Mouse (Mus musculus) myocyte (in vitro differentiated cells): ENCODE measurements around the gene Zdhhc1. TPM values are rescaled to one million over a fixed set of nuclear protein-coding genes. Genes with fewer than 3 reads are reported as not detected.

ENCODE experiments used
- H3K27me3 ChIP-seq: one replicate; pipeline ENCODE4 v1.6.1; 2011; ENCODE audit not compliant: control insufficient read depth, insufficient read depth, insufficient read length
- H3K36me3 ChIP-seq: one replicate; pipeline ENCODE4 v1.6.1; 2011; ENCODE audit not compliant: control insufficient read depth, insufficient read depth
- H3K4me2 ChIP-seq: one replicate; pipeline ENCODE4 v1.6.1; 2011; ENCODE audit warnings: low read depth, control low read depth
- H3K4me3 ChIP-seq: one replicate; pipeline ENCODE4 v1.5.1; 2011; ENCODE audit warnings: mild to moderate bottlenecking, control low read depth, moderate library complexity
- H3K79me2 ChIP-seq: one replicate; pipeline ENCODE4 v1.6.1; 2011; ENCODE audit not compliant: control insufficient read depth, insufficient read depth
- H3ac ChIP-seq: one replicate; pipeline ENCODE4 v1.6.1; 2011; ENCODE audit not compliant: control insufficient read depth, insufficient read length
- CEBPB ChIP-seq: IDR thresholded peaks from 2 replicates; pipeline ENCODE4 v1.6.1; 2011; ENCODE audit warnings: mild to moderate bottlenecking, moderate library complexity; ENCODE audit not compliant: poor library complexity, insufficient read depth, severe bottlenecking
- E2F4 ChIP-seq: IDR thresholded peaks from one replicate; pipeline ENCODE4 v1.6.1; 2011; ENCODE audit warnings: mild to moderate bottlenecking, control low read depth, moderate library complexity; ENCODE audit not compliant: insufficient read depth
- MAX ChIP-seq: IDR thresholded peaks from one replicate; pipeline ENCODE4 v1.6.1; 2011; ENCODE audit warnings: low read depth, mild to moderate bottlenecking, control low read depth
- MYOD1 ChIP-seq, 3 experiments: IDR thresholded peaks; one replicate each; pipeline ENCODE4 v1.6.1; 2011; ENCODE audit warnings: control low read depth in 2 of 3, low read depth in 2 of 3, mild to moderate bottlenecking in 2 of 3, moderate library complexity in 1 of 3; ENCODE audit not compliant: insufficient read length in 2 of 3, control insufficient read depth in 1 of 3
- MYOG ChIP-seq, 3 experiments: IDR thresholded peaks; one replicate each; pipeline ENCODE4 v1.6.1; 2011; ENCODE audit warnings: control low read depth in 2 of 3, low read depth in 2 of 3, mild to moderate bottlenecking in 2 of 3; ENCODE audit not compliant: insufficient read length in 2 of 3, control insufficient read depth in 1 of 3, insufficient read depth in 1 of 3
- POLR2A ChIP-seq: IDR thresholded peaks from one replicate; pipeline ENCODE4 v1.6.1; 2011; ENCODE audit warnings: low read depth, mild to moderate bottlenecking, control low read depth, moderate library complexity; ENCODE audit not compliant: insufficient read length
- POLR2AphosphoS2 ChIP-seq: IDR thresholded peaks from one replicate; pipeline ENCODE4 v1.6.1; 2011; ENCODE audit warnings: low read depth, control low read depth; ENCODE audit not compliant: insufficient read length
- REST ChIP-seq: IDR thresholded peaks from one replicate; pipeline ENCODE4 v1.6.1; 2011; ENCODE audit warnings: mild to moderate bottlenecking, control low read depth, moderate library complexity; ENCODE audit not compliant: insufficient read depth, insufficient read length
- SRF ChIP-seq: IDR thresholded peaks from one replicate; pipeline ENCODE4 v1.6.1; 2011; ENCODE audit warnings: low read depth; ENCODE audit not compliant: control insufficient read depth, insufficient read length
- TCF12 ChIP-seq: IDR thresholded peaks from one replicate; pipeline ENCODE4 v1.6.1; 2011; ENCODE audit warnings: mild to moderate bottlenecking, control low read depth; ENCODE audit not compliant: poor library complexity, insufficient read depth, severe bottlenecking
- TCF3 ChIP-seq: IDR thresholded peaks from one replicate; pipeline ENCODE4 v1.6.1; 2011; ENCODE audit warnings: low read depth, control low read depth; ENCODE audit not compliant: insufficient read length
- USF1 ChIP-seq: IDR thresholded peaks from one replicate; pipeline ENCODE4 v1.6.1; 2011; ENCODE audit warnings: low read depth, mild to moderate bottlenecking, control low read depth, moderate library complexity
- polyA plus RNA-seq: library from polyadenylated mRNA; unstranded; fragments of >200 nt; fragmentation: generic; extraction: Trizol; gene quantifications from one replicate; pipeline ENCODE4 v1.2.1, GENCODE M21; 2012; ENCODE audit warnings: missing spikeins

Zdhhc1 gene
- polyA plus RNA-seq, 1 experiment = 17.3 TPM

- Histone ChIP-seq H3K36me3 (no peaks in the 10 kb centered on the region), H3K4me2 (no peak overlapping the region), H3K27me3 (peaks cover 27% of the 10 kb centered on the region), H3K4me3 (no peak overlapping the region), H3ac (no peak overlapping the region), H3K79me2 (no peaks in the 10 kb centered on the region)
- TF ChIP-seq CEBPB (no peak), TCF3 (no peak), MAX (no peak), USF1 (no peak), TCF12 (no peak), MYOG (IDR thresholded peaks at IDR 0.05; ENCODE audit: control insufficient read depth in 1 of 3, insufficient read depth in 1 of 3, insufficient read length in 2 of 3, low read depth in 2 of 3) (no peak), POLR2AphosphoS2 (no peak)
These were observed 63.2 kb downstream of the Zdhhc1 start for GRCm38 (mm10) chr8:105433511-105433910.

GRCm38 (mm10) chr8:105433021-105433420, 63.7 kb downstream of the Zdhhc1 start:
- peaks cover 31% of the 10 kb centered on the region for H3K27me3 ChIP-seq
- no peak for TF ChIP-seq MAX
- no peak overlapping the region for H3K4me2 ChIP-seq
- H3K79me2 ChIP-seq = no peaks in the 10 kb centered on the region
- H3K36me3 ChIP-seq = no peaks in the 10 kb centered on the region
- H3ac ChIP-seq = no peak overlapping the region
- H3K4me3 ChIP-seq = no peak overlapping the region

- Histone ChIP-seq H3K36me3 (no peaks in the 10 kb centered on the region), H3K79me2 (no peaks in the 10 kb centered on the region), H3K27me3 (peaks cover 37% of the 10 kb centered on the region), H3K4me3 (no peak overlapping the region), H3K4me2 (no peak overlapping the region), H3ac (no peak overlapping the region)
- TF ChIP-seq USF1 = no peak
- TF ChIP-seq POLR2AphosphoS2 = no peak
- no peak for TF ChIP-seq MAX
- no peak for TF ChIP-seq SRF
- no peak for TF ChIP-seq E2F4
- no peak for TF ChIP-seq REST
- no peak for TF ChIP-seq MYOD1 (IDR thresholded peaks at IDR 0.05; ENCODE audit: control insufficient read depth in 1 of 3, insufficient read length in 2 of 3, low read depth in 2 of 3)
- no peak for TF ChIP-seq MYOG (IDR thresholded peaks at IDR 0.05; ENCODE audit: control insufficient read depth in 1 of 3, insufficient read depth in 1 of 3, insufficient read length in 2 of 3, low read depth in 2 of 3)
- no peak for TF ChIP-seq TCF12
- TF ChIP-seq CEBPB = no peak
These were observed 64.8 kb downstream of the Zdhhc1 start for GRCm38 (mm10) chr8:105431743-105432515.

GRCm38 (mm10) chr8:105426878-105427277, 69.8 kb downstream of the Zdhhc1 start:
- Histone ChIP-seq H3K27me3 (peaks cover 68% of the 10 kb centered on the region), H3ac (no peak overlapping the region), H3K4me2 (no peak overlapping the region), H3K4me3 (no peak overlapping the region), H3K36me3 (no peaks in the 10 kb centered on the region), H3K79me2 (no peaks in the 10 kb centered on the region)
- TF ChIP-seq MYOD1 (IDR thresholded peaks at IDR 0.05; ENCODE audit: control insufficient read depth in 1 of 3, insufficient read length in 2 of 3, low read depth in 2 of 3) = no peak
- TF ChIP-seq POLR2AphosphoS2 = no peak
- no peak for TF ChIP-seq POLR2A
- no peak for TF ChIP-seq USF1
- no peak for TF ChIP-seq SRF
- no peak for TF ChIP-seq REST
- TF ChIP-seq MYOG (IDR thresholded peaks at IDR 0.05; ENCODE audit: control insufficient read depth in 1 of 3, insufficient read depth in 1 of 3, insufficient read length in 2 of 3, low read depth in 2 of 3) = no peak
- no peak for TF ChIP-seq TCF3
- TF ChIP-seq TCF12 = no peak

Other genes starting within 250 kb of the Zdhhc1 start
- 6.2 TPM for gene B3gnt9, start 241.7 kb downstream of the Zdhhc1 start, polyA plus RNA-seq
- 27.0 TPM for gene Tradd, start 232.3 kb downstream of the Zdhhc1 start, polyA plus RNA-seq
- gene Fbxl8, start 232.3 kb downstream of the Zdhhc1 start, polyA plus RNA-seq = 10.5 TPM
- 5.8 TPM for gene Hsf4, start 227.1 kb downstream of the Zdhhc1 start, polyA plus RNA-seq
- 23.2 TPM for gene Nol3, start 220.8 kb downstream of the Zdhhc1 start, polyA plus RNA-seq
- 6.2 TPM for gene 4931428F04Rik, start 207.0 kb downstream of the Zdhhc1 start, polyA plus RNA-seq
- 23.4 TPM for gene Exoc3l, start 200.8 kb downstream of the Zdhhc1 start, polyA plus RNA-seq
- 59.7 TPM for gene E2f4, start 199.2 kb downstream of the Zdhhc1 start, polyA plus RNA-seq
- 0.92 TPM for gene Elmo3, start 191.3 kb downstream of the Zdhhc1 start, polyA plus RNA-seq
- gene Lrrc29, start 170.6 kb downstream of the Zdhhc1 start, polyA plus RNA-seq = 1.8 TPM
- gene Tmem208, start 170.5 kb downstream of the Zdhhc1 start, polyA plus RNA-seq = 109 TPM
- gene Fhod1, start 148.9 kb downstream of the Zdhhc1 start, polyA plus RNA-seq = 19.0 TPM
- gene Slc9a5, start 148.1 kb downstream of the Zdhhc1 start, polyA plus RNA-seq = 6.2 TPM
- 1.0 TPM for gene Plekhg4, start 123.6 kb downstream of the Zdhhc1 start, polyA plus RNA-seq
- gene Kctd19, start 83.4 kb downstream of the Zdhhc1 start, polyA plus RNA-seq = not detected
- not detected for gene Lrrc36, start 83.3 kb downstream of the Zdhhc1 start, polyA plus RNA-seq
- gene Tppp3, start 25.4 kb downstream of the Zdhhc1 start, polyA plus RNA-seq = 155 TPM
- gene Hsd11b2, start 21.9 kb upstream of the Zdhhc1 start, polyA plus RNA-seq = 0.59 TPM
- 126 TPM for gene Atp6v0d1, start 69.1 kb upstream of the Zdhhc1 start, polyA plus RNA-seq
- 47.6 TPM for gene Ripor1, start 108.4 kb upstream of the Zdhhc1 start, polyA plus RNA-seq
- 17.6 TPM for gene Ctcf, start 139.7 kb upstream of the Zdhhc1 start, polyA plus RNA-seq
- 0.47 TPM for gene Agrp, start 140.5 kb upstream of the Zdhhc1 start, polyA plus RNA-seq
- gene Carmil2, start 189.4 kb upstream of the Zdhhc1 start, polyA plus RNA-seq = 0.23 TPM
- gene Acd, start 204.2 kb upstream of the Zdhhc1 start, polyA plus RNA-seq = 20.4 TPM
- gene Pard6a, start 204.2 kb upstream of the Zdhhc1 start, polyA plus RNA-seq = 32.1 TPM
- gene 4933405L10Rik, start 210.8 kb upstream of the Zdhhc1 start, polyA plus RNA-seq = 0.08 TPM
- 21.6 TPM for gene Enkd1, start 211.3 kb upstream of the Zdhhc1 start, polyA plus RNA-seq